Mouse (Mus musculus): ENCODE measurements around the gene Arhgef16.
A peak's percentile ranks its signal among the peaks of the same experiment; 100 is the strongest.

- TF ChIP-seq CTCF (IDR thresholded peaks at IDR 0.05) (0 out of 2 replicates have a peak, but pooled peaks have one; percentile 21), POLR2A (IDR thresholded peaks at IDR 0.05; ENCODE audit: insufficient read depth, low read depth, low read length) (no peak)
Observed at GRCm38 (mm10) chr4:154348197-154348786, 46.8 kb upstream of the Arhgef16 start.

All from heart, adult 2 months (tissue).